Mouse (Mus musculus) spleen, adult 2 months (tissue): ENCODE measurements around the gene Tm9sf4. TPM values are rescaled to one million over a fixed set of nuclear protein-coding genes. Genes with fewer than 3 reads are reported as not detected.

Experiments
- DNase-seq, 2 experiments: peaks; one replicate each; pipeline versions ENCODE4 v3.0.0 to v3.0.0-alpha.2; 2012 to 2021; ENCODE audit warnings: low spot score in 2 of 2, low read depth in 1 of 2
- H3K27ac ChIP-seq: fragments of 200-500 bp; 2 replicates; pipeline ENCODE4 v1.5.1; 2012; ENCODE audit warnings: low read length, inconsistent platforms; ENCODE audit not compliant: insufficient read depth
- H3K27me3 ChIP-seq: fragments of 200-500 bp; 2 replicates; pipeline ENCODE4 v1.6.1; 2012; ENCODE audit warnings: mild to moderate bottlenecking, moderate library complexity, low read length, inconsistent platforms; ENCODE audit not compliant: control insufficient read depth, insufficient read depth
- H3K36me3 ChIP-seq: fragments of 200-500 bp; 2 replicates; pipeline ENCODE4 v1.6.1; 2012; ENCODE audit warnings: mild to moderate bottlenecking, low read length, inconsistent platforms; ENCODE audit not compliant: control insufficient read depth, insufficient read depth
- H3K4me1 ChIP-seq: fragments of 200-500 bp; 2 replicates; pipeline ENCODE4 v1.6.1; 2011; ENCODE audit warnings: inconsistent platforms; ENCODE audit not compliant: control insufficient read depth, insufficient read depth, insufficient read length
- H3K4me3 ChIP-seq: fragments of 200-500 bp; 2 replicates; pipeline ENCODE4 v1.5.1; 2011; ENCODE audit warnings: mild to moderate bottlenecking, inconsistent platforms; ENCODE audit not compliant: insufficient read depth, insufficient read length; ENCODE audit errors: extremely low read depth
- CTCF ChIP-seq: fragments of 200-500 bp; IDR thresholded peaks from 2 replicates; pipeline ENCODE4 v1.5.1; 2011; ENCODE audit warnings: mild to moderate bottlenecking, inconsistent platforms; ENCODE audit not compliant: insufficient read depth, insufficient read length, insufficient replicate concordance; ENCODE audit errors: extremely low read depth
- POLR2A ChIP-seq: fragments of 200-500 bp; IDR thresholded peaks from 2 replicates; pipeline ENCODE4 v1.6.1; 2011; ENCODE audit warnings: low read depth, low read length, inconsistent platforms
- WGBS: fragments of 180-500 bp; shearing (Covaris S2); methylation state at CpG from one replicate; pipeline ENCODE4 v1.1.7; 2018; 5-methylcytosine and 5-hydroxymethylcytosine counted together
- polyA plus RNA-seq: library from polyadenylated mRNA; depleted of rRNA; stranded (reverse); fragments of >200 nt; gene quantifications from 2 replicates; pipeline ENCODE4 v1.2.3, GENCODE M21; 2012

The Tm9sf4 gene
- polyA plus RNA-seq, 1 experiment, result 22.0 TPM

DNA sequence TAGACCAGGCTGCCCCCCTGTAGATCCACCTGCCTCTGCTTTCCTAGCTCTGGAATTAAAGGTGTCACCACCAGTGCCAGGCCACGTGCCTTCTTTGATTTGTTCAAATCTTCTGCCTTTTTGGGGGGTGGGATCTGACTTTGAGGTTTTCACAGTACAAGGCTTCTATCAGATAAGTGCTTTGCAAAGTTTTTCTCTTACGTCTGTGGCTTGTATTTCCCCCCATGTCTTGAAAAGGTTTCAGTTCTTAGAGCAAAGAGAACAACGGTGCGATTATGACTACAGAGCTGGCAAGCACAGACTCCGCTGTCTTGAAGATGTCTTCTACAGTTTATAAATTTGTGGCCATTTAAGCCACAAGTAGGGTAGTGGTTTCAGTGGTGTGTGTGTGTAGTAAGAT is 50.3 kb downstream of the Tm9sf4 start:
- Histone ChIP-seq H3K4me3 (no peak overlapping the region), H3K27ac (no peak overlapping the region), H3K27me3 (no peaks in the 10 kb centered on the region), H3K4me1 (peaks cover 10% of the 10 kb centered on the region; the same call in 1 of the 2 replicates), H3K36me3 (peaks cover 13% of the 10 kb centered on the region)
- 56% methylated on average over 5 of the region's 5 CpGs for WGBS
- DNase-seq, result no peak
- no peak for TF ChIP-seq POLR2A
- no peak for TF ChIP-seq CTCF

DNA sequence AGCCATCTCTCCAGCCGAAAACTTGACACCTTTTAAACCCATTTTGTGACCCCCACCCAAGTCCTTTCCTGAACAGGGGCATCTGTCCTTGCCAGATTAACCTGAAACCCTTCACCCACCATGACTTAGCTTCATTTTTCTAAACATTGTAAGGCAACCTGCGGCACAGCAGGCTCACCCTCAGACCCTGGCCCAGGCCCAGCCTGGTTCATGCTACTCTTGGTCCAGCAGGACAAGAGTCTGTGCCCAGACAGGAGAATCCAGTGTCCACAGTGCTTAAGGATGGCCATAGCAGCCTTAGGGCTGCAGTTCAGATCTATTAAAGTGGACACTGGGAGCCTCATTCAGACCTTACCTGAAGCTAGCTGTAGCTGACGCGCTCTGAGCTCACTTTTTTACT is 52.2 kb downstream of the Tm9sf4 start:
- TF ChIP-seq CTCF (no peak), POLR2A (no peak)
- Histone ChIP-seq H3K27ac (no peak overlapping the region), H3K4me3 (no peak overlapping the region), H3K36me3 (peaks cover 10% of the 10 kb centered on the region), H3K4me1 (peaks cover 10% of the 10 kb centered on the region; the same call in 1 of the 2 replicates), H3K27me3 (no peaks in the 10 kb centered on the region)
- WGBS, result 89% methylated on average over 4 of the region's 4 CpGs
- no peak for DNase-seq

GRCm38 (mm10) chr2:153214771-153215259 is 53.7 kb downstream of the Tm9sf4 start:
- no peak overlapping the region for H3K4me3 ChIP-seq
- WGBS, result 13% methylated on average over 6 of the region's 6 CpGs
- TF ChIP-seq POLR2A (no peak), CTCF (no peak)

DNA sequence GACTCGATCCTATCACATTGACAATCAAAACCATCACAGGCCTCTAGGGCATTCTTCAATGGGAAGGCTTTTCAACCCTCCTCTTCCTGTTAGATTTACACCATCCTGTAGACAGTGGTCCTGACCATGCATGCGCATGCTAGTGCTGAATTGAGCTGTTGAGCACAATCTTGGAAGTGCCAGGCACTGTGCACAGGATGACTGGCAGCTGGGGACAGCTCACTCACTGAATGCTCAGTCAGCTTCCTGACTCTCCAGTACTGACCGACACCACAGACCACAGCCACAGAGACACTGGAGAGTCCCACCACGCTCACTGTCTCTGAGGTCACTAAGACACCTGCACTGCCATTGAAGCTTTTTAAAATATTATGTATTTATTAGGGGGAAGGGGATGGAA is 54.3 kb downstream of the Tm9sf4 start:
- no peaks in the 10 kb centered on the region for H3K27me3 ChIP-seq
- peaks cover 10% of the 10 kb centered on the region; the same call in 1 of the 2 replicates for H3K4me1 ChIP-seq
- no peak for DNase-seq
- WGBS, result 37% methylated on average over 4 of the region's 4 CpGs
- no peak overlapping the region for H3K4me3 ChIP-seq
- no peaks in the 10 kb centered on the region for H3K36me3 ChIP-seq
- H3K27ac ChIP-seq, result no peak overlapping the region
- no peak for TF ChIP-seq CTCF
- no peak for TF ChIP-seq POLR2A

More at GRCm38 (mm10) chr2:153214771-153215259, 53.7 kb downstream of the Tm9sf4 start:
- H3K36me3 ChIP-seq, result peaks cover 2% of the 10 kb centered on the region
- no peaks in the 10 kb centered on the region for H3K27me3 ChIP-seq
- peaks cover 10% of the 10 kb centered on the region; the same call in 1 of the 2 replicates for H3K4me1 ChIP-seq
- DNase-seq, result peak; percentile 5 to 49
- H3K27ac ChIP-seq, result peak overlapping the region; percentile 78

DNA sequence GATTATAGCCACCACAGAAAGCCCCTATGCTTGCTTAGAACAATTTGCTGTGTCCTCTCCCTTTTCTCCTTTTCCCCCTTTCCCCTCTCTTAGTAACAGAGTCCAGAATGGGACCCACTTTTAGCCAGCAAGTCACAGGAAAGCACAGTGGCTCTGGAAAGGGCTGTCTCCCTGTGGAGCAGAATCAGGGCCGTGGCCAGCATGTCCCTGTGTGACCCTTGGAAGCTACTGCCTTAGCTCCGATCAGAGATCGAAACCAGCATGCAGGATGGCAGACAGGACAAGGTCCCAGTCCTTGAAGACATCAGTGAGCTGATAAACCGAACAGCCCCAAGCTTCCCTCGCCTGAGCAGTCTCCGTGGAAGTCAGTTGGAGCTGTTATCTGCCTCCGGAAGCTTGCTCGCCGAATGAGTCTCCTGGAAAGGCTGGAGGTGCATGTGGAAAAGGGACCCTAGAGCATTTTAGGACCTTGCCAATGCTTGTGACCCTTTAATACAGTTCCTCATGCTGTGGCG is 56.8 kb downstream of the Tm9sf4 start:
- Histone ChIP-seq H3K4me1 (peaks cover 10% of the 10 kb centered on the region; the same call in 1 of the 2 replicates), H3K27me3 (no peaks in the 10 kb centered on the region), H3K36me3 (no peaks in the 10 kb centered on the region), H3K4me3 (no peak overlapping the region), H3K27ac (no peak overlapping the region)
- TF ChIP-seq POLR2A (no peak), CTCF (no peak)
- no peak for DNase-seq
- 93% methylated on average over 10 of the region's 10 CpGs for WGBS

GRCm38 (mm10) chr2:153218516-153218915 is 57.4 kb downstream of the Tm9sf4 start:
- 81% methylated on average over 3 of the region's 3 CpGs for WGBS
- H3K27ac ChIP-seq, result no peak overlapping the region
- H3K4me1 ChIP-seq, result peaks cover 10% of the 10 kb centered on the region; the same call in 1 of the 2 replicates
- no peaks in the 10 kb centered on the region for H3K27me3 ChIP-seq
- no peak for DNase-seq
- TF ChIP-seq POLR2A (no peak), CTCF (no peak)
- no peak overlapping the region for H3K4me3 ChIP-seq
- H3K36me3 ChIP-seq, result no peaks in the 10 kb centered on the region

DNA sequence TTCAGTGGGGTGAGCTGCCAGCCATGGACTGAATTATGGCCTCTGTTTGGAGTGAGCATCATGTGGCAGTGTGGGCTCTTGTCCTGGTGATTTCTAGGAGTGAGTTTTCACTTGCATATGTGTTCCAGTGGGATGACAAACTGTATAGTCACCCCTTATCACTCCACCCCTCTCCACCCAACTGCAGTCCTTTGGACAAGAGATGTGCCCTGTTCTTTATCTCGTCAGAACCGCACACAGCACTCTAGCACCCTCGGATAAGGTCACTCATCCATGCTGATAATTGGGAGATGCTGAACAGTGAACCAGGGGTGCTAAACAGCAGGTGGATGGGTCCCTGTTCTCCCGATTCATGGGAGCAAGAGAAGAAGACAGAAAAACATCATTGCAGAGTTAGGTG is 60.5 kb downstream of the Tm9sf4 start:
- H3K4me3 ChIP-seq, result no peak overlapping the region
- peaks cover 7% of the 10 kb centered on the region; the same call in 1 of the 2 replicates for H3K4me1 ChIP-seq

More for the DNA sequence above, 60.5 kb downstream of the Tm9sf4 start:
- no peak overlapping the region for H3K27ac ChIP-seq
- H3K27me3 ChIP-seq, result no peaks in the 10 kb centered on the region
- WGBS, result 80% methylated on average over 4 of the region's 4 CpGs
- DNase-seq, result no peak
- TF ChIP-seq POLR2A, result no peak
- TF ChIP-seq CTCF, result no peak
- no peaks in the 10 kb centered on the region for H3K36me3 ChIP-seq
